Comparison of ENCODE assay signal across 17 mouse cellular contexts in the genomic region with DNA sequence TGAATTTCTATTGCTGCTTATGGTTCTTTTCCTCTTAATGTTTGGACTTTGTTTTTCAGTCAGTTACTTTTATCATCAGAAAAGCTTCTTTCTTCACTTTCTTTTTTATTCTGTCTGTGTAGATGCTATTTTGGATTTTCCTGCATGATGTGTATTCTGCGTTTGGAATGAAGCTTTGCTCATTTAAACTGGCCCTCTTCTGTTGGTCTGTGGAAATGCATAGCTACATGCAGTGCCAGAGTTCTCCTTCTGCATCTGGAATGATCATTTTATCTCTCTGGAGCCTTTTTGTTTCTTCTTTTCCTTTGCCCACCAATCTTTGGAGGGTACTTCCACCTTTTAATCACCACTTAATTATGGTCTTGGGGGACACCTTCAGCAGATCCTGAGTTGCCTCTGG.
DNase-seq lines count a peak whose midpoint lies in the region; TF ChIP-seq lines count a peak whose summit lies in the region.
"Had no signal": no experiment of that assay in that cellular context is flagged by ENCODE, and none has a peak within 500 bp of the region (broad histone marks: within the 10 kb centered on the region; RNA-seq: fewer than 3 reads in every experiment).

No protein-coding gene starts in this region.

- peak; percentile 68 for TF ChIP-seq CTCF in left cerebral cortex, adult 2 months (IDR thresholded peaks at IDR 0.05)

- no peak overlapping the region for H3K4me3 ChIP-seq in left cerebral cortex, adult 2 months
- H3K4me3 ChIP-seq: forebrain, embryonic 13.5 days; limb, embryonic 12.5 days; stomach, embryonic 15.5 days had no signal

- H3K27ac ChIP-seq in left cerebral cortex, adult 2 months = no peak overlapping the region
- H3K27ac ChIP-seq: forebrain, embryonic 13.5 days; limb, embryonic 12.5 days; stomach, embryonic 15.5 days had no signal

- intact Hi-C loops in left cerebral cortex, adult 2 months (cut with DNase I) = loop anchor here (5.0 kb wide), 1 partner anchor 80 kb away; a partner anchor contains a TSS

- DNase-seq in heart, adult 11 months = peak; percentile 23
- DNase-seq in heart, adult 18-20 months = no peak
- DNase-seq in left cerebral cortex, adult 2 months (ENCODE audit: extremely low spot score in 1 of 2, low spot score in 2 of 2) = no peak
- no peak for DNase-seq in left cerebral cortex, adult 18-20 months (ENCODE audit: low spot score in 2 of 2)
- peak; percentile 6 for DNase-seq in ovary, postnatal 14 days (ENCODE audit: low spot score)
- DNase-seq in ovary, adult 18-20 months (ENCODE audit: low spot score) = no peak
- DNase-seq in adrenal gland, postnatal 36 days = no peak
- no peak for DNase-seq in adrenal gland, adult 8-10 months
- DNase-seq: cerebellum, adult 11-12 months; gastrocnemius, postnatal 14 days; lung, adult 18-20 months; right cerebral cortex, adult 18-20 months; spleen, adult 18-20 months; thymus, postnatal 14 days had no signal

Comparison
In these comparisons a context has a peak if more than half of its experiments do, and no peak if none do; other contexts are left out.
1. DNase-seq: peak in heart, adult 11 months (single experiment) and ovary, postnatal 14 days (single experiment); none in heart, adult 18-20 months (0 of 2), left cerebral cortex, adult 2 months (0 of 2), left cerebral cortex, adult 18-20 months (0 of 2), ovary, adult 18-20 months (single experiment), adrenal gland, postnatal 36 days (0 of 2) and adrenal gland, adult 8-10 months (single experiment).